Mouse (Mus musculus): Measurements from ENCODE around the gene Cactin. TPM values are rescaled to one million over a fixed set of nuclear protein-coding genes. Genes with fewer than 3 reads are reported as not detected.
A peak's percentile ranks its signal among the peaks of the same experiment; 100 is the strongest.

Cactin gene
- polyA plus RNA-seq, 1 experiment from 2014 or later = 26.0 TPM

DNA sequence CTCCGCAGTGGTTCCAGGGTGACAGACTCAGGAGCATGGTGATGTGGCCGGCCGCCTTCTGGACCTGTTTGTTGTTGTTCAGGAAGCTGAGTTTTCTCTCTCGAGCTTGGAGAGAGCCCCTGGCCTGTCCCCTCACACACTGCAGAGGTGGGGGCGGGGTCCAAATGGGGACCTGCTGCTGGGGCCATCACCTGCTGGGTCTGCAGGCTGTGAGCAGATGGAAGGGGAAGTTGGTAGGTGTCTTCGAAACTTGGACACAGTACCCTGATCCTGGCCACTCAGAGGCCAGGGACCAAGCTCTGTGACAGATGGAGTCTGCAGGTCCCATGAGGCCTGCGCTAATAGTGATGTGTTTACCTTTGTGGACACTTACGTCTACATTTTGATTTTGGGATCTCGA, 19.6 kb upstream of the Cactin start:
- Histone ChIP-seq H3K27ac (ENCODE audit: low read depth, low read length) (no peak overlapping the region), H3K36me3 (ENCODE audit: control insufficient read depth, insufficient read depth, low read length) (no peaks in the 10 kb centered on the region), H3K9me3 (ENCODE audit: control insufficient read depth, low read length) (no peaks in the 10 kb centered on the region), H3K4me2 (replicated peaks; ENCODE audit: low read depth, low read length) (no peak overlapping the region), H3K4me1 (replicated peaks; ENCODE audit: control insufficient read depth, insufficient read depth, low read length) (no peaks in the 10 kb centered on the region; the same call in 1 of the 2 replicates), H3K27me3 (ENCODE audit: control insufficient read depth, insufficient read depth, low read length) (no peaks in the 10 kb centered on the region), H3K4me3 (ENCODE audit: low read depth, low read length) (no peak overlapping the region), H3K9ac (ENCODE audit: low read depth, low read length) (no peak overlapping the region)
- ATAC-seq (ENCODE audit: low FRiP score) (no peak), DNase-seq (ENCODE audit: low spot score) (no peak)
- WGBS = 80% methylated on average over 9 of the region's 9 CpGs

DNA sequence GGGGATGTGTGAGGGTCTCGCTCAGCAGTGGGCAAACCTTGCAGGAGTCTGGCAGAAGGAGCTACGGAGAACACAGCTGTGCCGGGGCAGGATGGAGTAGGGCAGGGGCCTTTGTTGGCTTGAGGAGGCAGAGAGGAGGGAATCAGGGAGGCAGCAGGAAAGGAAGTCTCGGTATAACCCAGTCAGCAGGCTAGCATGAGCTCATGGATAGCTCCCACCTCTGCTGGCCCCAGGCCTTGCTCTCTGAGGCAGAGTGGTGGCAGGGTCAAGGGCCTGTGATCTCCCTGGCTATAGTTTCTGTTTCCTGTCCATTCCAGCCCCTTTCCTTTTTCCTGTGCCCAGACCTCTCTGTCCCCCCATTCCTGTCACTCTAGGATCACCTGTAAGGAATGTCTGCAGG, 18.6 kb upstream of the Cactin start:
- peaks cover under 1% of the 10 kb centered on the region; the same call in 1 of the 2 replicates for H3K36me3 ChIP-seq (ENCODE audit: control insufficient read depth, insufficient read depth, low read length)
- DNase-seq (ENCODE audit: low spot score) = no peak
- no peak overlapping the region for H3K4me3 ChIP-seq (ENCODE audit: low read depth, low read length)
- H3K4me2 ChIP-seq (replicated peaks; ENCODE audit: low read depth, low read length) = no peak overlapping the region
- 0 out of 2 replicates have a peak overlapping the region, but pooled peaks have one; percentile 17 for H3K27ac ChIP-seq (ENCODE audit: low read depth, low read length)
- H3K27me3 ChIP-seq (ENCODE audit: control insufficient read depth, insufficient read depth, low read length) = no peaks in the 10 kb centered on the region
- ATAC-seq (ENCODE audit: low FRiP score) = no peak
- no peaks in the 10 kb centered on the region; the same call in 1 of the 2 replicates for H3K4me1 ChIP-seq (replicated peaks; ENCODE audit: control insufficient read depth, insufficient read depth, low read length)
- H3K9me3 ChIP-seq (ENCODE audit: control insufficient read depth, low read length) = no peaks in the 10 kb centered on the region
- WGBS = 70% methylated on average over 4 of the region's 4 CpGs
- 0 out of 2 replicates have a peak overlapping the region, but pooled peaks have one; percentile 4 for H3K9ac ChIP-seq (ENCODE audit: low read depth, low read length)

DNA sequence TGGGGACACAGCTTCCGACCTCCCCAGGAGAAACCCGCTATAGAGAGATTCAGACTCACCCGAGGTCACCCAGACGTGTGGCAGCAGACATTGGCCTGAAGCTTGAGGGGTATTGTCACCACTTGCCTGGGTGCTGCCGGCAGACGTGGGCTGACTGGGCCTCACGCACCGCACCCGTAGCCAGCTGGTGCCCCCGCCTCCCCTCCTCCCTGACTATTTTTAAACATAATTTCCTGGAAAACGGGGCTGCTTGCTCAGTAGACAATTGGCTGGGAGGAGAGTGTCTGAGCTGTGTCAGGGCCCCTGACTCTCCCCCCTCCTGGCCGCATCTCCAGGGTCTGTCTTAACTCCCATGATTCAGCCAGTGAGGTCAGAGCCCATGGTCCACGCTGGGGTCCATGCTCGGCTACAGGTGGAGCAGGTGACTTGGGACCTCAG, 18.1 kb upstream of the Cactin start:
- 76% methylated on average over 14 of the region's 14 CpGs for WGBS
- no peaks in the 10 kb centered on the region for H3K9me3 ChIP-seq (ENCODE audit: control insufficient read depth, low read length)
- no peak overlapping the region for H3K4me2 ChIP-seq (replicated peaks; ENCODE audit: low read depth, low read length)
- no peaks in the 10 kb centered on the region for H3K27me3 ChIP-seq (ENCODE audit: control insufficient read depth, insufficient read depth, low read length)
- peaks cover 6% of the 10 kb centered on the region; the same call in 1 of the 2 replicates for H3K36me3 ChIP-seq (ENCODE audit: control insufficient read depth, insufficient read depth, low read length)
- no peaks in the 10 kb centered on the region; the same call in 1 of the 2 replicates for H3K4me1 ChIP-seq (replicated peaks; ENCODE audit: control insufficient read depth, insufficient read depth, low read length)
- no peak overlapping the region for H3K4me3 ChIP-seq (ENCODE audit: low read depth, low read length)
- DNase-seq (ENCODE audit: low spot score) (no peak), ATAC-seq (ENCODE audit: low FRiP score) (no peak)
- H3K27ac ChIP-seq (ENCODE audit: low read depth, low read length) = no peak overlapping the region
- H3K9ac ChIP-seq (ENCODE audit: low read depth, low read length) = no peak overlapping the region

- ATAC-seq (ENCODE audit: low FRiP score) (no peak), DNase-seq (ENCODE audit: low spot score) (no peak)
- Histone ChIP-seq H3K4me3 (ENCODE audit: low read depth, low read length) (no peak overlapping the region), H3K4me2 (replicated peaks; ENCODE audit: low read depth, low read length) (no peak overlapping the region), H3K4me1 (replicated peaks; ENCODE audit: control insufficient read depth, insufficient read depth, low read length) (no peaks in the 10 kb centered on the region; the same call in 1 of the 2 replicates), H3K9me3 (ENCODE audit: control insufficient read depth, low read length) (no peaks in the 10 kb centered on the region), H3K27ac (ENCODE audit: low read depth, low read length) (no peak overlapping the region), H3K27me3 (ENCODE audit: control insufficient read depth, insufficient read depth, low read length) (no peaks in the 10 kb centered on the region), H3K36me3 (ENCODE audit: control insufficient read depth, insufficient read depth, low read length) (peaks cover 9% of the 10 kb centered on the region; the same call in 1 of the 2 replicates), H3K9ac (ENCODE audit: low read depth, low read length) (no peak overlapping the region)
- WGBS = 74% methylated on average over 10 of the region's 10 CpGs
Measured at GRCm38 (mm10) chr10:81303258-81303657, 17.6 kb upstream of the Cactin start.

GRCm38 (mm10) chr10:81303761-81304160, 17.1 kb upstream of the Cactin start:
- no peak overlapping the region for H3K9ac ChIP-seq (ENCODE audit: low read depth, low read length)
- H3K27me3 ChIP-seq (ENCODE audit: control insufficient read depth, insufficient read depth, low read length) = no peaks in the 10 kb centered on the region
- DNase-seq (ENCODE audit: low spot score) (no peak), ATAC-seq (ENCODE audit: low FRiP score) (no peak)
- no peaks in the 10 kb centered on the region; the same call in 1 of the 2 replicates for H3K4me1 ChIP-seq (replicated peaks; ENCODE audit: control insufficient read depth, insufficient read depth, low read length)
- no peak overlapping the region for H3K27ac ChIP-seq (ENCODE audit: low read depth, low read length)
- no peaks in the 10 kb centered on the region for H3K9me3 ChIP-seq (ENCODE audit: control insufficient read depth, low read length)
- H3K4me2 ChIP-seq (replicated peaks; ENCODE audit: low read depth, low read length) = no peak overlapping the region
- WGBS = 78% methylated on average over 7 of the region's 7 CpGs
- H3K4me3 ChIP-seq (ENCODE audit: low read depth, low read length) = no peak overlapping the region
- peaks cover 12% of the 10 kb centered on the region for H3K36me3 ChIP-seq (ENCODE audit: control insufficient read depth, insufficient read depth, low read length)

- DNase-seq (ENCODE audit: low spot score) = peak; percentile 61
- peaks cover 18% of the 10 kb centered on the region for H3K36me3 ChIP-seq (ENCODE audit: control insufficient read depth, insufficient read depth, low read length)
Measured at GRCm38 (mm10) chr10:81304597-81305238, 16.2 kb upstream of the Cactin start.

DNA sequence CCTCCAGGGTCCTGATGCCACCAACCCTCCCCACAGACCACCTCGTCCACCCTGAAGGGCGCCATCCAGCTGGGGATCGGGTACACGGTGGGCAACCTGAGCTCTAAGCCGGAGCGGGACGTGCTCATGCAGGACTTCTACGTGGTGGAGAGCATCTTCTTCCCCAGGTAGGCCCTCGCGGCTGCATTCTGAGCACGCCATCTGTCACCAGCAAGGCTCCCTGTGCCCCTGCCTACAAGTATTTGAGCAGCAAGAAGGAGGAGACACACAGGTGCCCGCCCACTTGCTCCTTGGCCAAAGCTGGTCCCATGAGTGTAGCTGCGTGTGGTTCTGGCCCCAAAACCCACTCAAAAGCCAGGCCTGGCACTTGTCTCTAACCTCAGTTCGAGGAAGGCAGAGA, 15.2 kb upstream of the Cactin start:
- no peak overlapping the region for H3K4me3 ChIP-seq (ENCODE audit: low read depth, low read length)
- DNase-seq (ENCODE audit: low spot score) = no peak
- ATAC-seq (ENCODE audit: low FRiP score) = no peak
- H3K4me2 ChIP-seq (replicated peaks; ENCODE audit: low read depth, low read length) = no peak overlapping the region
- H3K4me1 ChIP-seq (replicated peaks; ENCODE audit: control insufficient read depth, insufficient read depth, low read length) = no peaks in the 10 kb centered on the region
- no peaks in the 10 kb centered on the region for H3K9me3 ChIP-seq (ENCODE audit: control insufficient read depth, low read length)
- H3K27ac ChIP-seq (ENCODE audit: low read depth, low read length) = no peak overlapping the region; the same call in 1 of the 2 replicates
- peaks cover 18% of the 10 kb centered on the region for H3K36me3 ChIP-seq (ENCODE audit: control insufficient read depth, insufficient read depth, low read length)
- 94% methylated on average over 14 of the region's 14 CpGs for WGBS
- no peak overlapping the region for H3K9ac ChIP-seq (ENCODE audit: low read depth, low read length)
- no peaks in the 10 kb centered on the region for H3K27me3 ChIP-seq (ENCODE audit: control insufficient read depth, insufficient read depth, low read length)

More at GRCm38 (mm10) chr10:81304597-81305238, 16.2 kb upstream of the Cactin start:
- Histone ChIP-seq H3K27me3 (ENCODE audit: control insufficient read depth, insufficient read depth, low read length) (no peaks in the 10 kb centered on the region), H3K27ac (ENCODE audit: low read depth, low read length) (no peak overlapping the region), H3K4me1 (replicated peaks; ENCODE audit: control insufficient read depth, insufficient read depth, low read length) (no peaks in the 10 kb centered on the region; the same call in 1 of the 2 replicates), H3K9me3 (ENCODE audit: control insufficient read depth, low read length) (no peaks in the 10 kb centered on the region), H3K4me3 (ENCODE audit: low read depth, low read length) (no peak overlapping the region), H3K4me2 (replicated peaks; ENCODE audit: low read depth, low read length) (no peak overlapping the region), H3K9ac (ENCODE audit: low read depth, low read length) (no peak overlapping the region)
- WGBS = 28% methylated on average over 5 of the region's 9 CpGs
- ATAC-seq (ENCODE audit: low FRiP score) = 0 out of 2 replicates have a peak, but pooled peaks have one; percentile 44

- no peak overlapping the region for H3K4me3 ChIP-seq (ENCODE audit: low read depth, low read length)
- no peaks in the 10 kb centered on the region for H3K9me3 ChIP-seq (ENCODE audit: control insufficient read depth, low read length)
- H3K36me3 ChIP-seq (ENCODE audit: control insufficient read depth, insufficient read depth, low read length) = peaks cover 22% of the 10 kb centered on the region
Measured at GRCm38 (mm10) chr10:81306173-81306668, 14.7 kb upstream of the Cactin start.

More at GRCm38 (mm10) chr10:81306173-81306668, 14.7 kb upstream of the Cactin start:
- no peak overlapping the region for H3K9ac ChIP-seq (ENCODE audit: low read depth, low read length)
- DNase-seq (ENCODE audit: low spot score) = no peak
- no peaks in the 10 kb centered on the region for H3K27me3 ChIP-seq (ENCODE audit: control insufficient read depth, insufficient read depth, low read length)
- H3K4me2 ChIP-seq (replicated peaks; ENCODE audit: low read depth, low read length) = no peak overlapping the region
- WGBS = 93% methylated on average over 12 of the region's 12 CpGs
- no peaks in the 10 kb centered on the region for H3K4me1 ChIP-seq (replicated peaks; ENCODE audit: control insufficient read depth, insufficient read depth, low read length)
- no peak overlapping the region for H3K27ac ChIP-seq (ENCODE audit: low read depth, low read length)
- ATAC-seq (ENCODE audit: low FRiP score) = no peak
